Mouse (Mus musculus) intestine, postnatal 0 days (tissue): ENCODE data around the gene Ikzf3. TPM values are rescaled to one million over a fixed set of nuclear protein-coding genes. Genes with fewer than 3 reads are reported as not detected.
A peak's percentile ranks its signal among the peaks of the same experiment; 100 is the strongest.

ENCODE experiments used
- ATAC-seq: fragments of 200-750 bp; cut with Nextera tagmentation; 2 replicates; pipeline ENCODE4 v1.8.0; 2017; ENCODE audit warnings: mild to moderate bottlenecking, moderate TSS enrichment, moderate library complexity
- H3K27ac ChIP-seq: fragments of 300-500 bp; sonication (generic); 2 replicates; pipeline ENCODE4 v1.5.1; 2014; ENCODE audit warnings: mild to moderate bottlenecking, low read depth, low read length, moderate library complexity
- H3K27me3 ChIP-seq: fragments of 300-500 bp; sonication (generic); replicated peaks from 2 replicates; pipeline ENCODE4 v1.6.1; 2014; ENCODE audit warnings: low read length, mixed read lengths; ENCODE audit not compliant: control insufficient read depth, insufficient read depth
- H3K36me3 ChIP-seq: fragments of 300-500 bp; sonication (generic); 2 replicates; pipeline ENCODE4 v1.6.1; 2014; ENCODE audit warnings: mild to moderate bottlenecking, moderate library complexity; ENCODE audit not compliant: control insufficient read depth, insufficient read depth
- H3K4me1 ChIP-seq: fragments of 300-500 bp; sonication (generic); replicated peaks from 2 replicates; pipeline ENCODE4 v1.6.1; 2014; ENCODE audit warnings: antibody characterized with exemption, low read length, mixed read lengths; ENCODE audit not compliant: control insufficient read depth, insufficient read depth
- H3K4me2 ChIP-seq: fragments of 300-500 bp; sonication (generic); replicated peaks from 2 replicates; pipeline ENCODE4 v1.6.1; 2014; ENCODE audit warnings: low read depth, mild to moderate bottlenecking, moderate library complexity
- H3K4me3 ChIP-seq: fragments of 300-500 bp; sonication (generic); 2 replicates; pipeline ENCODE4 v1.5.1; 2014; ENCODE audit warnings: low read depth, low read length
- H3K9ac ChIP-seq: fragments of 300-500 bp; sonication (generic); 2 replicates; pipeline ENCODE4 v1.6.1; 2014; ENCODE audit warnings: mild to moderate bottlenecking, low read depth, low read length
- H3K9me3 ChIP-seq: fragments of 300-500 bp; sonication (generic); 2 replicates; pipeline ENCODE4 v1.6.1; 2016; ENCODE audit warnings: mixed run types; ENCODE audit not compliant: control insufficient read depth
- CTCF ChIP-seq: sonication (generic); IDR thresholded peaks from 2 replicates; pipeline ENCODE4 v1.5.1; 2016; ENCODE audit warnings: low read depth, mild to moderate bottlenecking, control low read depth, antibody characterized with exemption, moderate library complexity
- WGBS: fragments of 180-500 bp; shearing (Covaris S2); extraction: QIAGEN DNeasy Blood & Tissue Kit; methylation state at CpG from one replicate; pipeline ENCODE4 v1.1.7; 2014; 5-methylcytosine and 5-hydroxymethylcytosine counted together
- polyA plus RNA-seq: library from polyadenylated mRNA; unstranded; fragments of >200 nt; fragmentation: Nextera tagmentation; extraction: Ambion mirVana; gene quantifications from 2 replicates; pipeline ENCODE4 v1.2.1, GENCODE M21; 2015

The Ikzf3 gene
- polyA plus RNA-seq, result 0.20 and 0.24 TPM in 2 replicates

DNA sequence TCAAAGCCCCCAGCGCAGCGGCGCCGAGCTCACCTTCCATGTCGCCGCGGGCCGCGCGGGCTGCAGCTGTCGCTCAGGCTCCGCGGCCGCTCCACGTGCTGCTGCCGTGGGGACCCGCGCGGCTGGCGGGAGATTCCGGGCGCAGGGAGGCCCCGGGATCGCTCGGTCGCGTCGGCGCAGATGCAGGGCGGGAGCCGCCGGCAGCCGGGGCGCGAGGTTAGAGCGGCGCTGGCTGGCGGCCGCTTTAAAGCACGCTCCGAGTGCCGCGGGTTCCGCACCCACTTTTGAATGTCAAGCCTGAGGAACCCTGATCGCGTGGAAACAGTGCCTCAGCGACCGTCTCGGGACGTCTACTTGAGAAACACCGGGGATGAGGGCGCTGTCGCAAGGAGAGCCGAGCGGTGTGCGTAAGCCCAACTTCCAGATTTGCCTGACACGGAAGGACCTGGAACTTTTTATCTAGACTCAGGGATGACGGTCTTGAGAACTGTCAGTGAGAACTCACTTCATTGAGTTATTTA lies at the start of gene Ikzf3:
TSS of gene Ikzf3 (minus strand) at position 321 of the 521 bp plus-strand sequence.
- 1% methylated on average over 58 of the region's 58 CpGs for WGBS
- Histone ChIP-seq H3K4me3 (peak within 1 kb of the TSS; percentile 45), H3K36me3 (no peaks in the 10 kb centered on the region), H3K9me3 (no peaks in the 10 kb centered on the region), H3K4me1 (no peaks in the 10 kb centered on the region; the same call in 1 of the 2 replicates), H3K27me3 (peaks cover 76% of the 10 kb centered on the region), H3K4me2 (peak within 1 kb of the TSS; percentile 78), H3K27ac (no peak within 1 kb of the TSS), H3K9ac (peak within 1 kb of the TSS; percentile 40; the same call in 1 of the 2 replicates)
- no peak for ATAC-seq
- TF ChIP-seq CTCF, result peak; percentile 17

DNA sequence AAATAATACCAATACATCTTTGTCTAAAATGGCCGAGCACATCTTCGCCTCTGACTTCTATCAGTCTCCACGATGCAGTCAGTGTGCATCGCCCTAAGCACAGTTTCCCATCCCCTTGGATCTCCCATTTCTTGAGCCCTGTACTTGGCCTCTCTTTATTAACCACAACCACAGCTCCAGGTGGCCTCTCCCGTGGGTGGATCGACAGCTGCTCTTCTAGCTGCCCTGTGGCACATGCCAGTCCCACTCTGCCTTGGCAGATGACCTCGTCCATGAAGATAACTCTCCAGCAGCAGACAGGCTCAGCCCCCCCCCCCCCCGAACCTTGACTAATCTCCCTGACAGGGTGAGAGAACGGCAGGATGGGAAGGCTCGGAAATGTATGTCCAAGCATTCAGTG lies 49.6 kb upstream of the Ikzf3 start:
- WGBS, result 79% methylated on average over 10 of the region's 10 CpGs
- H3K4me1 ChIP-seq, result no peaks in the 10 kb centered on the region
- TF ChIP-seq CTCF, result no peak

DNA sequence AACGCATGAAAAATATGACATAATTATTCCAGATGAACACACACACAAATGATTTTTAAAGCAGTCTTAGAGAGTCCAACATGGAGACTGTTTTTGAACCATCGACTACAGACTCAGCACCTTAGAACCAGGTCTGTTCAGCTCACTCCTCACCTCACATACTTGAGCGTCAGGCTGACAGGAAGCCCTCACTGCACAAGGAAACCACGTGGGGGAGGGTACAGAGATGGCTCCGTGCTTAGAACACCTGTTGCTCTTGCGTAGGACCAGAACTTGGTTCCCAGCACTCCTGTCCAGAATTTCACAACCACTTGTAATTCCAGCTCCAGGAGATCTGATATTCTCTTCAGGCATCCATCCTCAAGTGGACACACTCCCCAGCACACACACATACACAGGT lies 49.2 kb upstream of the Ikzf3 start:
- Histone ChIP-seq H3K27me3 (peaks cover 11% of the 10 kb centered on the region; the same call in 1 of the 2 replicates), H3K4me3 (no peak overlapping the region), H3K4me1 (no peaks in the 10 kb centered on the region), H3K27ac (no peak overlapping the region), H3K9ac (no peak overlapping the region), H3K4me2 (no peak overlapping the region), H3K9me3 (no peaks in the 10 kb centered on the region), H3K36me3 (no peaks in the 10 kb centered on the region)
- 72% methylated on average over 6 of the region's 6 CpGs for WGBS
- TF ChIP-seq CTCF, result no peak
- ATAC-seq, result no peak

More for the DNA sequence above, 49.6 kb upstream of the Ikzf3 start:
- H3K9me3 ChIP-seq, result no peaks in the 10 kb centered on the region
- no peak overlapping the region for H3K4me2 ChIP-seq
- H3K4me3 ChIP-seq, result no peak overlapping the region
- no peak overlapping the region for H3K27ac ChIP-seq
- no peak overlapping the region for H3K9ac ChIP-seq
- peaks cover 11% of the 10 kb centered on the region; the same call in 1 of the 2 replicates for H3K27me3 ChIP-seq
- no peaks in the 10 kb centered on the region for H3K36me3 ChIP-seq
- no peak for ATAC-seq

DNA sequence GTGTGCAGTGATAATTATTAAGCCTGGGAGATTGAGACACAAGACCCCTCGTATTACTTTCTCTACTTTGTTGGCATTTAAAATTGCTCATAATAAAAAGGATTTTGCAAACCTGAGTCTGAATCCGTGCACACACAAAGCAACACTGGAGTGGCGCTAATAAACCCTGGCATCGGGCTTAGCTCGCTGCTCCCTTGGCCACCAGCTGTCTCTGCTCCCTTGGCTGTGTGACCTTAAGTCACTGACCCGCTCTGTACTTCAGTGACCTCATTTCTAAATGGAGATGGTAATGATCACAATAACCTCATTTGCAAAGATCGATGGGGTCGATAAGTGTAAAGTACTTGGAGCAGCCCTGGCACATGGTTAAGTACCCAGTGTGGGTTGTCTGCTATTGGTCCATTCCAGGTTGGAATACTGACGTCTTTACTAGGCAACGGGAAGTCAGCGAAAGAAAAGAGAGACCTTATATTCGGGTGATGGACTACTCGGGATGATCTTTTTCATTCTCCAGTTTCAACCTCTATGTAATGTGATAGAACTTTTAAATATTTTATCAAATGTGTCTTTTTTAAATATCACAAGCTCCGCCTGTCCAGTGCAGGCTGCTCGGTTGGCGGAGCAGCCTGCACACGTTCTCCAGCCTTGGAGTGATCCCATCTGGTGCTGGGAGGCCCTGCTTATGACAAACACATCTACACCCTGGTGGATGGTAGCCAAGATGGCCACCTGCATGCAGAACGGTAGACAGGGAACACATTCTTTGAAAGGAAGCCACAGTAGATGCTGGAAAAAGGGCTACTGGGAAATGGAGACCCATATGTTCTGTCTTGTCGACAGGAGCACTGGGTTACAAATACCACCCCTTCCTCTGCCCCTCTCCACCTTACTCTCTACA lies 45.0 kb upstream of the Ikzf3 start:
- no peak for ATAC-seq
- Histone ChIP-seq H3K4me3 (no peak overlapping the region), H3K4me1 (no peaks in the 10 kb centered on the region), H3K9ac (no peak overlapping the region), H3K36me3 (no peaks in the 10 kb centered on the region), H3K9me3 (no peaks in the 10 kb centered on the region), H3K27ac (no peak overlapping the region), H3K27me3 (no peaks in the 10 kb centered on the region), H3K4me2 (no peak overlapping the region)
- WGBS, result 63% methylated on average over 19 of the region's 19 CpGs
- no peak for TF ChIP-seq CTCF

DNA sequence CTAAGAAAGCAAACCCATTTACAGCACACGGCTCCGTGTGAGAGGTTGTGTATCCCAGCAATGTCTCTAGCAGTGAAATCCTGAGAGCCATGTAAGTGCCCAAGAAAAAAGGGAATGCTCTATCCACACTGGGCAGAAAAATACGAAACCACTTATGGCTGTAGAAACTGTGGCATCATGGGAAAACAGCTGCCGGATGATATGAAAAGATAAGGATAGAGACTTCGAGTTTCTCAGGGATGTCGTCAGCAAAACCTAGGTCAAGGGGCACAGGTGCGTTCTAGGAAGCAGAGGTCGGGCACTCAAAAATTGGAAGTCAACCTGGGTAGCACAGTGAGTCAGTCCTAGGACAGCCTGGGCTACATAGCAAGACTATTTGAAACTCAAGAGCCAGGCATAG lies 43.5 kb upstream of the Ikzf3 start:
- whole genome bisulfite sequencing, result 55% methylated on average over 8 of the region's 8 CpGs
- no peak overlapping the region for H3K9ac ChIP-seq
- ATAC-seq, result no peak
- no peak overlapping the region for H3K4me2 ChIP-seq
- peak overlapping the region; percentile 91 for H3K27ac ChIP-seq
- H3K27me3 ChIP-seq, result no peaks in the 10 kb centered on the region
- H3K9me3 ChIP-seq, result no peaks in the 10 kb centered on the region
- H3K4me3 ChIP-seq, result no peak overlapping the region
- no peaks in the 10 kb centered on the region for H3K4me1 ChIP-seq
- TF ChIP-seq CTCF, result no peak
- H3K36me3 ChIP-seq, result no peaks in the 10 kb centered on the region

DNA sequence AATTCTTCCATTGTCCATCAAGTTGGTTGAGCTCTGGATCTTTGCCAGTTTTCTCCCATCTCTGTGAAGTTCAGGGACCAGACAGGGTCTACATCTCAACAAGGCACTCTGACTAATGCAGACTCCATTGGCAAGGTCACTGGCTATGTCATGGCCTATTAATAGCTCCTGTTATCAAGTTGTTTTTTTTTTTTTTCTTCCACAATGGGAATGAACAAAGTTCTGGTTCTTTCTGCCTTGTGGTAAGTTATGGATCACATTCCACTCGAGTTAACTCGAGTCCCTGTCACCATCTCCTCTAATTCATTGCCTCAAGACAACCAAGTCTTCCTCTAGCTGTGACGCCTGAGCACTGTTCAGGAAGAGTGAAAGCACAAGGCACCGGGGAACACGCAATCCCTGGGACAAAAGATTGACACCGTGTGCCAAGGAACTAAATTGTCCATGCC lies 43.0 kb upstream of the Ikzf3 start:
- Histone ChIP-seq H3K27me3 (no peaks in the 10 kb centered on the region), H3K4me1 (no peaks in the 10 kb centered on the region), H3K4me3 (0 out of 2 replicates have a peak overlapping the region, but pooled peaks have one; percentile 24), H3K9me3 (no peaks in the 10 kb centered on the region), H3K9ac (no peak overlapping the region), H3K36me3 (no peaks in the 10 kb centered on the region), H3K27ac (peak overlapping the region; percentile 91), H3K4me2 (peak overlapping the region; percentile 84)
- 39% methylated on average over 6 of the region's 6 CpGs for WGBS
- TF ChIP-seq CTCF, result no peak
- peak; percentile 25; the same call in 1 of the 2 replicates for ATAC-seq
